Mouse (Mus musculus): ENCODE measurements around the gene E2f1.
A peak's percentile ranks its signal among the peaks of the same experiment; 100 is the strongest.

The E2f1 gene

GRCm38 (mm10) chr2:154583906-154584872 is 14.5 kb upstream of the E2f1 start:
- no peak for DNase-seq (ENCODE audit: low spot score)

- no peak for DNase-seq (ENCODE audit: low spot score)
These were observed 11.7 kb upstream of the E2f1 start for GRCm38 (mm10) chr2:154581421-154581820.

- no peak for DNase-seq (ENCODE audit: low spot score)
These were observed 10.9 kb upstream of the E2f1 start for GRCm38 (mm10) chr2:154580586-154580985.

- no peak for DNase-seq (ENCODE audit: low spot score)
These were observed 8.0 kb upstream of the E2f1 start for GRCm38 (mm10) chr2:154577744-154578067.

GRCm38 (mm10) chr2:154576876-154577743 is 7.4 kb upstream of the E2f1 start:
- no peak for DNase-seq (ENCODE audit: low spot score)

GRCm38 (mm10) chr2:154574271-154574670 is 4.6 kb upstream of the E2f1 start:
- DNase-seq (ENCODE audit: low spot score) = no peak

GRCm38 (mm10) chr2:154572996-154573395 is 3.3 kb upstream of the E2f1 start:
- no peak for DNase-seq (ENCODE audit: low spot score)

GRCm38 (mm10) chr2:154571976-154572375 is 2.3 kb upstream of the E2f1 start:
- no peak for DNase-seq (ENCODE audit: low spot score)

- no peak for DNase-seq (ENCODE audit: low spot score)
These were observed 1.6 kb upstream of the E2f1 start for GRCm38 (mm10) chr2:154571266-154571665.

- no peak for DNase-seq (ENCODE audit: low spot score)
These were observed 974 bp upstream of the E2f1 start for GRCm38 (mm10) chr2:154570666-154571065.

GRCm38 (mm10) chr2:154569071-154569748 is 482 bp downstream of the E2f1 start:
- no peak for DNase-seq (ENCODE audit: low spot score)

GRCm38 (mm10) chr2:154568329-154569070 is 1.2 kb downstream of the E2f1 start:
- no peak for DNase-seq (ENCODE audit: low spot score)

- no peak for DNase-seq (ENCODE audit: low spot score)
These were observed 1.9 kb downstream of the E2f1 start for GRCm38 (mm10) chr2:154567766-154568165.

- DNase-seq (ENCODE audit: low spot score) = no peak
These were observed 3.1 kb downstream of the E2f1 start for GRCm38 (mm10) chr2:154566641-154567040.

GRCm38 (mm10) chr2:154565562-154565961 is 4.1 kb downstream of the E2f1 start:
- no peak for DNase-seq (ENCODE audit: low spot score)

GRCm38 (mm10) chr2:154563612-154564170 is 6.0 kb downstream of the E2f1 start:
- no peak for DNase-seq (ENCODE audit: low spot score)

GRCm38 (mm10) chr2:154558264-154559039 is 11.2 kb downstream of the E2f1 start, which contains the start of gene Necab3:
Gene Necab3, minus strand, starts transcription at chr2:154558890.
- DNase-seq (ENCODE audit: low spot score) = no peak

- no peak for DNase-seq (ENCODE audit: low spot score)
These were observed 12.4 kb downstream of the E2f1 start for GRCm38 (mm10) chr2:154557184-154557832.

GRCm38 (mm10) chr2:154555235-154555634 is 14.5 kb downstream of the E2f1 start:
- no peak for DNase-seq (ENCODE audit: low spot score)

- DNase-seq (ENCODE audit: low spot score) = peak; percentile 48
These were observed 17.2 kb downstream of the E2f1 start for GRCm38 (mm10) chr2:154552424-154552907.

Data from ovary, postnatal 14 days (tissue).